Mouse (Mus musculus) limb, embryonic 11.5 days (tissue): ENCODE results near the gene Tssc4. TPM values are rescaled to one million over a fixed set of nuclear protein-coding genes. Genes with fewer than 3 reads are reported as not detected.

ENCODE experiments used
- ATAC-seq: fragments of 200-750 bp; cut with Nextera tagmentation; 2 replicates; pipeline ENCODE4 v1.8.0; 2017; ENCODE audit warnings: low read depth; ENCODE audit not compliant: insufficient number of reproducible peaks, low FRiP score, low TSS enrichment
- DNase-seq: peaks from one replicate; pipeline ENCODE4 v3.0.0-alpha.2; 2015; ENCODE audit warnings: low spot score
- H3K27ac ChIP-seq: fragments of 300-500 bp; sonication (generic); replicated peaks from 2 replicates; pipeline ENCODE4 v1.5.1; 2014; ENCODE audit warnings: low read depth, mild to moderate bottlenecking, low read length
- H3K27me3 ChIP-seq: fragments of 300-500 bp; sonication (generic); 2 replicates; pipeline ENCODE4 v1.6.1; 2014; ENCODE audit warnings: mild to moderate bottlenecking, low read length, mixed read lengths; ENCODE audit not compliant: control insufficient read depth, insufficient read depth
- H3K36me3 ChIP-seq: fragments of 300-500 bp; sonication (generic); 2 replicates; pipeline ENCODE4 v1.6.1; 2014; ENCODE audit warnings: mild to moderate bottlenecking, low read length, moderate library complexity, mixed read lengths; ENCODE audit not compliant: control insufficient read depth, insufficient read depth
- H3K4me1 ChIP-seq: fragments of 300-500 bp; sonication (generic); 2 replicates; pipeline ENCODE4 v1.6.1; 2014; ENCODE audit warnings: low read length, mixed read lengths; ENCODE audit not compliant: control insufficient read depth, insufficient read depth
- H3K4me2 ChIP-seq: fragments of 300-500 bp; sonication (generic); 2 replicates; pipeline ENCODE4 v1.6.1; 2014; ENCODE audit warnings: low read depth, mild to moderate bottlenecking, moderate library complexity; ENCODE audit not compliant: severe bottlenecking
- H3K4me3 ChIP-seq: fragments of 300-500 bp; sonication (generic); 2 replicates; pipeline ENCODE4 v1.5.1; 2014; ENCODE audit warnings: low read depth, low read length
- H3K9ac ChIP-seq: fragments of 300-500 bp; sonication (generic); 2 replicates; pipeline ENCODE4 v1.6.1; 2014; ENCODE audit warnings: mild to moderate bottlenecking, low read length
- H3K9me3 ChIP-seq: fragments of 300-500 bp; sonication (generic); 2 replicates; pipeline ENCODE4 v1.6.1; 2016; ENCODE audit warnings: low read length; ENCODE audit not compliant: control insufficient read depth
- WGBS: fragments of 180-500 bp; shearing (Covaris S2); extraction: QIAGEN DNeasy Blood & Tissue Kit; methylation state at CpG from one replicate; pipeline ENCODE4 v1.1.7; 2014; 5-methylcytosine and 5-hydroxymethylcytosine counted together
- polyA plus RNA-seq: library from polyadenylated mRNA; unstranded; fragments of >200 nt; fragmentation: Nextera tagmentation; extraction: Ambion mirVana; gene quantifications from 2 replicates; pipeline ENCODE4 v1.2.1, GENCODE M21; 2014

The Tssc4 gene
- polyA plus RNA-seq: 76.9 and 82.1 TPM in 2 replicates

GRCm38 (mm10) chr7:143068882-143069591, at the start of gene Tssc4:
Gene Tssc4 (plus strand): TSS chr7:143069249.
- peak within 1 kb of the TSS; percentile 91 for H3K27ac ChIP-seq
- peak within 1 kb of the TSS; percentile 91 for H3K4me3 ChIP-seq
- H3K9ac ChIP-seq: peak within 1 kb of the TSS; percentile 95
- DNase-seq: peak; percentile 98
- H3K4me1 ChIP-seq: peaks cover 17% of the 10 kb centered on the region
- no peaks in the 10 kb centered on the region for H3K27me3 ChIP-seq
- H3K9me3 ChIP-seq: no peaks in the 10 kb centered on the region
- peak within 1 kb of the TSS; percentile 99 for H3K4me2 ChIP-seq
- peaks cover 24% of the 10 kb centered on the region for H3K36me3 ChIP-seq
- peak; percentile 98 for ATAC-seq
- under 1% methylated on average over 51 of the region's 51 CpGs for WGBS

GRCm38 (mm10) chr7:143020040-143020439, 49.0 kb upstream of the Tssc4 start:
- peaks cover 3% of the 10 kb centered on the region; the same call in 1 of the 2 replicates for H3K4me1 ChIP-seq
- H3K36me3 ChIP-seq: no peaks in the 10 kb centered on the region
- no peaks in the 10 kb centered on the region for H3K9me3 ChIP-seq
- ATAC-seq (0 out of 2 replicates have a peak, but pooled peaks have one; percentile 31), DNase-seq (no peak)
- no peak overlapping the region for H3K4me3 ChIP-seq
- no peak overlapping the region for H3K27ac ChIP-seq
- H3K27me3 ChIP-seq: no peaks in the 10 kb centered on the region
- H3K9ac ChIP-seq: no peak overlapping the region
- no peak overlapping the region for H3K4me2 ChIP-seq

- 81% methylated on average over 3 of the region's 3 CpGs for WGBS
- no peak overlapping the region for H3K27ac ChIP-seq
- no peak overlapping the region for H3K4me3 ChIP-seq
- DNase-seq: no peak
- H3K4me2 ChIP-seq: no peak overlapping the region
- no peak overlapping the region for H3K9ac ChIP-seq
- no peaks in the 10 kb centered on the region for H3K27me3 ChIP-seq
- H3K9me3 ChIP-seq: no peaks in the 10 kb centered on the region
- no peak for ATAC-seq
- no peaks in the 10 kb centered on the region for H3K36me3 ChIP-seq
- peaks cover 3% of the 10 kb centered on the region; the same call in 1 of the 2 replicates for H3K4me1 ChIP-seq
Measured at GRCm38 (mm10) chr7:143020764-143021163, 48.3 kb upstream of the Tssc4 start.

GRCm38 (mm10) chr7:143021356-143022164, 47.5 kb upstream of the Tssc4 start:
- Histone ChIP-seq H3K27ac (no peak overlapping the region), H3K27me3 (no peaks in the 10 kb centered on the region), H3K36me3 (no peaks in the 10 kb centered on the region), H3K4me1 (no peaks in the 10 kb centered on the region; the same call in 1 of the 2 replicates), H3K4me2 (no peak overlapping the region), H3K9me3 (no peaks in the 10 kb centered on the region), H3K9ac (no peak overlapping the region), H3K4me3 (no peak overlapping the region)
- 64% methylated on average over 5 of the region's 5 CpGs for whole genome bisulfite sequencing
- ATAC-seq (no peak), DNase-seq (no peak)

GRCm38 (mm10) chr7:143023499-143023898, 45.5 kb upstream of the Tssc4 start:
- no peak for ATAC-seq
- no peaks in the 10 kb centered on the region for H3K36me3 ChIP-seq
- H3K27me3 ChIP-seq: no peaks in the 10 kb centered on the region
- no peaks in the 10 kb centered on the region for H3K9me3 ChIP-seq
- DNase-seq: no peak
- no peaks in the 10 kb centered on the region; the same call in 1 of the 2 replicates for H3K4me1 ChIP-seq
- no peak overlapping the region for H3K4me3 ChIP-seq
- no peak overlapping the region for H3K9ac ChIP-seq
- WGBS: 92% methylated on average over 2 of the region's 2 CpGs
- no peak overlapping the region for H3K27ac ChIP-seq
- no peak overlapping the region for H3K4me2 ChIP-seq

- DNase-seq (no peak), ATAC-seq (no peak)
- WGBS: 91% methylated on average over 1 of the region's 1 CpGs
- Histone ChIP-seq H3K4me3 (no peak overlapping the region), H3K36me3 (no peaks in the 10 kb centered on the region), H3K27me3 (no peaks in the 10 kb centered on the region), H3K27ac (no peak overlapping the region), H3K9me3 (no peaks in the 10 kb centered on the region), H3K4me1 (no peaks in the 10 kb centered on the region; the same call in 1 of the 2 replicates), H3K4me2 (no peak overlapping the region), H3K9ac (no peak overlapping the region)
Measured at GRCm38 (mm10) chr7:143024293-143024692, 44.8 kb upstream of the Tssc4 start.

- no peak overlapping the region for H3K4me2 ChIP-seq
- WGBS: 88% methylated on average over 3 of the region's 3 CpGs
- no peak for DNase-seq
- no peak overlapping the region for H3K9ac ChIP-seq
- no peaks in the 10 kb centered on the region; the same call in 1 of the 2 replicates for H3K4me1 ChIP-seq
- no peak overlapping the region for H3K27ac ChIP-seq
- H3K27me3 ChIP-seq: no peaks in the 10 kb centered on the region
- no peak for ATAC-seq
- H3K4me3 ChIP-seq: no peak overlapping the region
- H3K36me3 ChIP-seq: no peaks in the 10 kb centered on the region
- H3K9me3 ChIP-seq: no peaks in the 10 kb centered on the region
Measured at GRCm38 (mm10) chr7:143025496-143025895, 43.6 kb upstream of the Tssc4 start.

- H3K27ac ChIP-seq: no peak overlapping the region
- H3K36me3 ChIP-seq: no peaks in the 10 kb centered on the region
- H3K9me3 ChIP-seq: no peaks in the 10 kb centered on the region
- H3K4me3 ChIP-seq: no peak overlapping the region
- no peak for DNase-seq
- 93% methylated on average over 4 of the region's 4 CpGs for WGBS
- no peak for ATAC-seq
- H3K27me3 ChIP-seq: no peaks in the 10 kb centered on the region
- H3K9ac ChIP-seq: no peak overlapping the region
- H3K4me2 ChIP-seq: no peak overlapping the region
- H3K4me1 ChIP-seq: no peaks in the 10 kb centered on the region
Measured at GRCm38 (mm10) chr7:143027196-143027595, 41.9 kb upstream of the Tssc4 start.
